Mouse (Mus musculus): ENCODE measurements around the gene Grb2.
A peak's percentile ranks its signal among the peaks of the same experiment; 100 is the strongest.

Gene Grb2

GRCm38 (mm10) chr11:115608421-115609399 is 99.7 kb downstream of the Grb2 start:
- DNase-seq (ENCODE audit: low spot score in 2 of 2) = no peak

- DNase-seq (ENCODE audit: low spot score in 2 of 2) = no peak
Observed at GRCm38 (mm10) chr11:115606733-115607132, 101.7 kb downstream of the Grb2 start.

- DNase-seq (ENCODE audit: low spot score in 2 of 2) = no peak
Observed at GRCm38 (mm10) chr11:115604304-115604696, 104.1 kb downstream of the Grb2 start.

- DNase-seq (ENCODE audit: low spot score in 2 of 2) = peak; percentile 81 to 85
Observed at GRCm38 (mm10) chr11:115603476-115604303, 104.7 kb downstream of the Grb2 start, which contains the start of the genes Mrps7 and Gga3. Gene Mrps7 (plus strand): TSS chr11:115603925. Gene Gga3 (minus strand): TSS chr11:115604051.

GRCm38 (mm10) chr11:115603128-115603475 is 105.3 kb downstream of the Grb2 start:
- DNase-seq (ENCODE audit: low spot score in 2 of 2) = no peak

- no peak for DNase-seq (ENCODE audit: low spot score in 2 of 2)
Observed at GRCm38 (mm10) chr11:115601174-115601573, 107.2 kb downstream of the Grb2 start.

- DNase-seq (ENCODE audit: low spot score in 2 of 2) = no peak
Observed at GRCm38 (mm10) chr11:115600743-115601142, 107.7 kb downstream of the Grb2 start.

GRCm38 (mm10) chr11:115599722-115600121 is 108.7 kb downstream of the Grb2 start:
- DNase-seq (ENCODE audit: low spot score in 2 of 2) = no peak

- DNase-seq (ENCODE audit: low spot score in 2 of 2) = no peak
Observed at GRCm38 (mm10) chr11:115598309-115598708, 110.1 kb downstream of the Grb2 start.

GRCm38 (mm10) chr11:115595209-115595608 is 113.2 kb downstream of the Grb2 start:
- no peak for DNase-seq (ENCODE audit: low spot score in 2 of 2)

Data from frontal cortex, postnatal 25 days (tissue).